Mouse (Mus musculus) C2C12 (cell line): ENCODE data around the gene Bcar3. TPM values are rescaled to one million over a fixed set of nuclear protein-coding genes. Genes with fewer than 3 reads are reported as not detected.
"Not testable (repeated sequence)": the region's sequence is repeated elsewhere in the genome, so short reads cannot be mapped to it uniquely, and the experiment has no call there.

Experiments used
- H3K27me3 ChIP-seq: one replicate; pipeline ENCODE4 v1.6.1; 2011; ENCODE audit not compliant: control insufficient read depth, insufficient read depth, insufficient read length
- H3K36me3 ChIP-seq: one replicate; pipeline ENCODE4 v1.6.1; 2011; ENCODE audit not compliant: control insufficient read depth, insufficient read depth
- H3K4me3 ChIP-seq: one replicate; pipeline ENCODE4 v1.5.1; 2011; ENCODE audit warnings: mild to moderate bottlenecking, control low read depth; ENCODE audit not compliant: poor library complexity, insufficient read depth, severe bottlenecking
- H3K79me2 ChIP-seq: one replicate; pipeline ENCODE4 v1.6.1; 2011; ENCODE audit not compliant: control insufficient read depth, insufficient read depth
- H3K79me3 ChIP-seq: one replicate; pipeline ENCODE4 v1.6.1; 2011; ENCODE audit warnings: low read depth, control low read depth
- H3ac ChIP-seq: one replicate; pipeline ENCODE3; 2011; ENCODE audit warnings: low read depth; ENCODE audit not compliant: control insufficient read depth, insufficient read length
- CEBPB ChIP-seq: IDR thresholded peaks from one replicate; pipeline ENCODE4 v1.6.1; 2011; ENCODE audit warnings: low read depth, mild to moderate bottlenecking, control low read depth, moderate library complexity
- CTCF ChIP-seq: IDR thresholded peaks from one replicate; pipeline ENCODE4 v1.5.1; 2011; ENCODE audit not compliant: control insufficient read depth, insufficient read depth, insufficient read length
- FOSL1 ChIP-seq: IDR thresholded peaks from one replicate; pipeline ENCODE4 v1.8.0; 2011; ENCODE audit warnings: mild to moderate bottlenecking, low read length; ENCODE audit not compliant: poor library complexity, insufficient read depth, severe bottlenecking
- MAX ChIP-seq: IDR thresholded peaks from one replicate; pipeline ENCODE4 v1.6.1; 2011; ENCODE audit warnings: mild to moderate bottlenecking, control low read depth
- MYOD1 ChIP-seq: IDR thresholded peaks from one replicate; pipeline ENCODE4 v1.6.1; 2011; ENCODE audit warnings: low read depth; ENCODE audit not compliant: control insufficient read depth, insufficient read length
- MYOG ChIP-seq: IDR thresholded peaks from one replicate; pipeline ENCODE4 v1.6.1; 2011; ENCODE audit not compliant: control insufficient read depth, insufficient read length; ENCODE audit errors: extremely low read depth
- USF1 ChIP-seq: IDR thresholded peaks from one replicate; pipeline ENCODE4 v1.6.1; 2011; ENCODE audit warnings: low read depth, mild to moderate bottlenecking, control low read depth, moderate library complexity
- polyA plus RNA-seq: library from polyadenylated mRNA; unstranded; fragments of >200 nt; fragmentation: generic; extraction: Trizol; gene quantifications from one replicate; pipeline ENCODE4 v1.2.1, GENCODE M21; 2012; ENCODE audit warnings: missing spikeins

The Bcar3 gene
- polyA plus RNA-seq, 1 experiment = 34.9 TPM

DNA sequence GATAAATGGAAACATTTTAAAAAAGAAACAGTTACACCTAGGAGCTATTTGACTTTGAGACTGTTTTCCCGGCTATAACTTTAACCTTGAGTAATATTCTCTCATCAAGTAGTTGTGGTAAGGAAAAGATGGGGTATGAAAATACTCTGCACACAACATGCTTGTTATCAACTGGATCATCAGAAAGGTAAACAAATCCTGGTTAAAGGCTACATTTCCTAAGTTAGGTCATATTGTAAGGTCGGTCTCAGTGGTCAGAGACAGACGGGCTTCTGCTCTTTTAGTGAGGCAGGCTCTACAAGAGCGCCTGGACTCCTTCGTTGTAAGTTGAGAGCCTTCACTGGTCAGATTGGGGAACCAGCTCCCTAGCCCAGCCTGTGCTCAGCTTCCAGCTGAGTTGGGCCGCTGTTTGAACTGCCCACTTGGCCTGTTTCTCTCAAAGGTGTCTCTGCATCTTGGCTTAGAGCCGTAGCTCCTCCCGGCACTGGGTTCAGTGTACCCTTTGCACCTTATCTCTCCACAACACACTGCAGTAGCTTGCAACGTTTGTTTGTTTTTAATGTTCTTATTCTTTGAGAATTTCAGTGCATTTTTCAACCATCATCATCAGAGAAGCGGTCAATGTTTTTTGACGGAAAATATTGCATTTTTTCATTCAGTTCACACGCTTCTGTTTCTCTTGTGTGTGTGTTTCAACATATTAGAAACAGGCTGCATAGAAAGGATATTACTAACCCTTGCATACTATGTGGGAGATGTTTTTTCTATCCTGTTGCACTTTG, 46.8 kb upstream of the Bcar3 start:
- no peaks in the 10 kb centered on the region for H3K27me3 ChIP-seq
- peak overlapping the region; percentile 74 for H3ac ChIP-seq
- H3K79me3 ChIP-seq = peaks cover 58% of the 10 kb centered on the region
- peak overlapping the region; percentile 70 for H3K4me3 ChIP-seq
- no peak for TF ChIP-seq CEBPB
- TF ChIP-seq MYOG = no peak
- TF ChIP-seq USF1 = no peak
- TF ChIP-seq FOSL1 = no peak
- no peak for TF ChIP-seq MYOD1
- TF ChIP-seq CTCF = no peak
- TF ChIP-seq MAX = no peak
- H3K36me3 ChIP-seq = peaks cover 11% of the 10 kb centered on the region
- peaks cover 65% of the 10 kb centered on the region for H3K79me2 ChIP-seq

DNA sequence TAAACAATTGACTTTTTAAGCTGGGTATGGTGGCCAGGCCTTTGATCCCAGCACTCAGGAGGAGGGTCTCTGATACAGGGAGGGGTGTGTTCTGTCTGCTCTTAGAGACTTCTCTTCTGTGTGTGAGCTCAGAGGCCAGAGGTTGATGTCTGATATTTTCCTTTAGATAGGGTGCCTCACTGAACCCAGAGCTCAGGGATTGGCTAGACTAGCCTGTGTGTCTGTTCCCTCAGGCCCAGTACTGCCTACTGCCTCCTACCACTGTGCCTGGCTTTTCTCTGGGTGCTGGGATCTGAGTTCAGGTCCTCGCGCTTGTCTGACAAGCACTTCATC, 46.2 kb upstream of the Bcar3 start:
- Histone ChIP-seq H3ac (no peak overlapping the region), H3K79me2 (peaks cover 70% of the 10 kb centered on the region), H3K27me3 (no peaks in the 10 kb centered on the region), H3K4me3 (peak overlapping the region; percentile 70), H3K36me3 (peaks cover 11% of the 10 kb centered on the region), H3K79me3 (peaks cover 63% of the 10 kb centered on the region)
- TF ChIP-seq CTCF (no peak), MYOD1 (no peak), FOSL1 (no peak), USF1 (no peak)

GRCm38 (mm10) chr3:122252466-122253253, 41.3 kb upstream of the Bcar3 start:
- Histone ChIP-seq H3K27me3 (no peaks in the 10 kb centered on the region), H3K79me3 (peaks cover 77% of the 10 kb centered on the region)
- TF ChIP-seq MYOG (no peak), MYOD1 (no peak)

DNA sequence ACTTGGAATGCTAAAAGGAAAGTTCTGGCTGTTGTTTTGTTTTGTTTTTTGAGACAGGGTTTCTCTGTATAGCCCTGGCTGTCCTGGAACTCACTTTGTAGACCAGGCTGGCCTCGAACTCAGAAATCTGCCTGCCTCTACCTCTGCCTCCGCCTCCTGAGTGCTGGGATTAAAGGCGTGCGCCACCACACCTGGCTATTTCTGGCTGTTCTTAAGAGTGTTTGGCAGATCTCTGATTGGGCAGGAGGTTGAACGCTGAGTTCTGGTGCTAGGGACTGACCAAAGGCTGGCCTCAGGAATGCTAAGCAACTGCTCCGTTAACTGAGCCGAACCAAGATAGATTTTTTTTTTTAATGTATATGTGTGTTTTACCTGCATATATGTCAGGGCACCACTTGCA, 39.9 kb upstream of the Bcar3 start:
- H3K36me3 ChIP-seq = peaks cover 38% of the 10 kb centered on the region
- peaks cover 63% of the 10 kb centered on the region for H3K79me3 ChIP-seq
- H3K27me3 ChIP-seq, H3K4me3 ChIP-seq, H3ac ChIP-seq: not testable (repeated sequence)
- peaks cover 85% of the 10 kb centered on the region for H3K79me2 ChIP-seq

More at GRCm38 (mm10) chr3:122252466-122253253, 41.3 kb upstream of the Bcar3 start:
- Histone ChIP-seq H3K36me3 (peaks cover 24% of the 10 kb centered on the region), H3K4me3 (no peak overlapping the region), H3ac (no peak overlapping the region), H3K79me2 (peaks cover 91% of the 10 kb centered on the region)

DNA sequence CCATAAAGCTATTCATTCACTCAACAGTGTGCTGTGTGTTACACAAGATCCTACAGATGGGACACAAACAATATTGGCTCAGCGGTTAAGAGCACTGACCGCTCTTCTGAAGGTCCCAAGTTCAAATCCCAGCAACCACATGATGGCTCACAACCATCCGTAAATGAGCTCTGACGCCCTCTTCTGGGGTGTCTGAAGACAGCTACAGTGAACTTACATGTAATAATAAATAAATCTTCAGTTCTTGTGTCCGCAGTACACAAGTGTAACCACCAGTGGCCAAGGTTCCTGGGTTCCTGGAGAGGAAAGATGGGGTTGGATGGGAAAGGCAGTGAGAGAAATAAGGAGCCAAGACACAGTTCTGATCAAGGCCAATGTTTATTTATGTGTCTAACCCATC, 23.9 kb upstream of the Bcar3 start:
- H3K4me3 ChIP-seq = no peak overlapping the region
- peaks cover 44% of the 10 kb centered on the region for H3K36me3 ChIP-seq
- H3K79me2 ChIP-seq = peaks cover 9% of the 10 kb centered on the region
- H3K79me3 ChIP-seq = peaks cover 5% of the 10 kb centered on the region
- no peaks in the 10 kb centered on the region for H3K27me3 ChIP-seq
- H3ac ChIP-seq = no peak overlapping the region
- no peak for TF ChIP-seq CTCF
- no peak for TF ChIP-seq USF1
- no peak for TF ChIP-seq MYOG
- TF ChIP-seq CEBPB = no peak
- TF ChIP-seq MYOD1 = no peak
- TF ChIP-seq MAX = no peak
- no peak for TF ChIP-seq FOSL1

DNA sequence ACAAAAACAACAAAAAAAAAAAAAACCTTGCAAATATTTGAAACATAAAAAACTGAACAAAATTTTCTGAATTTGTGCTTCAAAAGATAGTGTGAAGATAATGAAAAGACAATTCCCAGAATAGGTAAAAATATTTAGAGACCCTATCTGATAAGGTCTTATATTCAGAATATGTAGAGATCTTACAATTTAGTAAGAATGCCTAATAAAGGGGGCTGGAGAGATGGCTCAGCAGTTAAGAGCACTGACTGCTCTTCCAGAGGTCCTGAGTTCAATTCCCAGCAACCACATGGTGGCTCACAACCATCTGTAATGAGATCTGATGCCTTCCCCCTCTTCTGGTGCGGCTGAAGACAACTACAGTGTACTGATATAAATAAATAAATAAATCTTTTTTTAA, 21.4 kb upstream of the Bcar3 start:
- peaks cover 35% of the 10 kb centered on the region for H3K79me2 ChIP-seq
- H3K36me3 ChIP-seq = peaks cover 43% of the 10 kb centered on the region
- not testable (repeated sequence) for H3K27me3 ChIP-seq, H3K4me3 ChIP-seq, H3ac ChIP-seq
- H3K79me3 ChIP-seq = peaks cover 30% of the 10 kb centered on the region
